Comparison of ENCODE assay signal across 13 mouse cellular contexts in the genomic region with DNA sequence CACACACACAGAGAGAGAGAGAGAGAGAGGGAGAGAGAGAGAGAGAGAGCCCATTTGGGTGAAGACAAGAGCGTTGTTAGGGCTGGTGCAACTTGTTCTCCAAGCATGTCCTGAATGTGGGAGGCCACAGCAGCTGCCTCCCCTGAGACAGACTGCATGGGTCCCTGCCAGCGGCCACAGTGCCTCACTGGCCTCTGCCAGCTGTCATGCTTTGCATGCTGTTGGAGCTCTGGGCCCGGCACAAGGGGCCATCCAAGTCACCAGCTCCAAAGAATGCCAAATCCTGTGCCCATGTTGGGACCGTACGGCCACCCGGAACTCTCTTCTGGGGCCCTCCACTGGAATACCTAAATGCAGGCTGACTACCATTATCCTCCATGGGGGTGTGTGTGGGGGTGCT. TPM values are rescaled to one million over a fixed set of nuclear protein-coding genes. Genes with fewer than 3 reads are reported as not detected.
DNase-seq lines count a peak whose midpoint lies in the region; ATAC-seq and TF ChIP-seq lines count a peak whose summit lies in the region.
"Had no signal": no experiment of that assay in that cellular context is flagged by ENCODE, and none has a peak within 500 bp of the region (broad histone marks: within the 10 kb centered on the region; RNA-seq: fewer than 3 reads in every experiment).

No protein-coding gene starts in this region.

- H3K27me3 ChIP-seq in intestine, postnatal 0 days (replicated peaks; ENCODE audit: control insufficient read depth, insufficient read depth, low read length): peaks cover 60% of the 10 kb centered on the region

- H3K27ac ChIP-seq in gastrocnemius, adult 2 months: no peak overlapping the region
- H3K27ac ChIP-seq in intestine, postnatal 0 days (ENCODE audit: low read depth, low read length): no peak overlapping the region
- H3K27ac ChIP-seq: liver, embryonic 15.5 days had no signal

- no peak for TF ChIP-seq CTCF in gastrocnemius, adult 2 months (IDR thresholded peaks at IDR 0.05)
- TF ChIP-seq CTCF in intestine, postnatal 0 days (IDR thresholded peaks at IDR 0.05; ENCODE audit: low read depth): no peak

- H3K4me3 ChIP-seq in gastrocnemius, adult 2 months: no peak overlapping the region
- H3K4me3 ChIP-seq in intestine, postnatal 0 days (ENCODE audit: low read depth, low read length): no peak overlapping the region
- H3K4me3 ChIP-seq: erythroblast, embryonic 14.5 days; liver, embryonic 15.5 days had no signal

- 0 out of 2 replicates have a peak, but pooled peaks cover 3% of the 10 kb centered on the region for H3K4me1 ChIP-seq in intestine, postnatal 0 days (replicated peaks; ENCODE audit: control insufficient read depth, insufficient read depth, low read length)

- no peak for ATAC-seq in intestine, postnatal 0 days
- ATAC-seq: CD4-positive, CD25-positive, alpha-beta regulatory T cell, adult 4 months had no signal

- no peak overlapping the region for H3K4me2 ChIP-seq in intestine, postnatal 0 days (replicated peaks; ENCODE audit: low read depth)
- H3K4me2 ChIP-seq: liver, embryonic 15.5 days had no signal

- no peaks in the 10 kb centered on the region for H3K36me3 ChIP-seq in intestine, postnatal 0 days (ENCODE audit: control insufficient read depth, insufficient read depth)
- H3K36me3 ChIP-seq: liver, embryonic 15.5 days had no signal

- intact Hi-C loops in gastrocnemius, adult 2 months (cut with DNase I): no loop called here
- intact Hi-C loops in left cerebral cortex, postnatal 10 days (cut with DNase I): no loop called here

- H3K9ac ChIP-seq in intestine, postnatal 0 days (ENCODE audit: low read depth, low read length): no peak overlapping the region
- H3K9ac ChIP-seq: liver, embryonic 15.5 days had no signal

- WGBS in intestine, postnatal 0 days: 76% methylated on average over 6 of the region's 6 CpGs

- peak; percentile 23 for DNase-seq in gastrocnemius, adult 2 months
- DNase-seq in gastrocnemius, adult 18-20 months (ENCODE audit: low spot score): no peak
- peak; percentile 81 for DNase-seq in adrenal gland, postnatal 14 days
- DNase-seq in frontal cortex, adult 2 months (ENCODE audit: extremely low spot score in 1 of 2, low spot score in 1 of 2): peak; percentile 54 to 58
- DNase-seq in left cerebral cortex, postnatal 10 days (ENCODE audit: extremely low spot score in 1 of 2, low spot score in 2 of 2): peak; percentile 76 to 79
- no peak for DNase-seq in thymus, postnatal 4 days
- no peak for DNase-seq in Muller cell, postnatal 12 days (ENCODE audit: inconsistent ontology term)
- DNase-seq: thymus, adult 2 months had no signal

- H3K9me3 ChIP-seq in intestine, postnatal 0 days (ENCODE audit: control insufficient read depth): no peaks in the 10 kb centered on the region
- H3K9me3 ChIP-seq: liver, embryonic 15.5 days had no signal

RNA-seq across cellular contexts. Expression of a gene that starts 3.6 kb away (rescaled TPM):
- total RNA-seq in gastrocnemius, adult 2 months (2021): not detected
- total RNA-seq in gastrocnemius, adult 18-20 months (2021): not detected
- 1.1 and 1.2 TPM in 2 replicates for total RNA-seq in adrenal gland, postnatal 14 days (2021)
- 163 and 191 TPM in 2 replicates for polyA plus RNA-seq in frontal cortex, adult 2 months (2012; rRNA removed)
- 100 to 1,000 TPM in 1 of 2 experiments, 10 to 100 TPM in 1; 96.3 to 105 TPM for total RNA-seq in left cerebral cortex, postnatal 10 days (2021)
- not detected in 2 replicates for polyA plus RNA-seq in intestine, postnatal 0 days (2015; fragmentation: Nextera tagmentation; extraction: Ambion mirVana)
- polyA plus RNA-seq: CD4-positive, CD25-positive, alpha-beta regulatory T cell, adult 4 months; erythroblast, embryonic 14.5 days; heart, embryonic 14.5 days had no signal

RNA-seq across cellular contexts. Expression of a gene that starts 40.7 kb away (rescaled TPM):
- total RNA-seq in gastrocnemius, adult 2 months (2021): not detected
- total RNA-seq in gastrocnemius, adult 18-20 months (2021): not detected
- 0.15 TPM in 1 of 2 replicates, not detected in the other for total RNA-seq in adrenal gland, postnatal 14 days (2021)
- polyA plus RNA-seq in frontal cortex, adult 2 months (2012; rRNA removed): 30.1 and 31.8 TPM in 2 replicates
- total RNA-seq in left cerebral cortex, postnatal 10 days (2021): 10 to 100 TPM; 24.9 to 29.4 TPM
- not detected in 2 replicates for polyA plus RNA-seq in intestine, postnatal 0 days (2015; fragmentation: Nextera tagmentation; extraction: Ambion mirVana)
- polyA plus RNA-seq: CD4-positive, CD25-positive, alpha-beta regulatory T cell, adult 4 months; erythroblast, embryonic 14.5 days; heart, embryonic 14.5 days; liver, embryonic 15.5 days had no signal

Comparison
In these comparisons a context has a peak if more than half of its experiments do, and no peak if none do; other contexts are left out.
1. DNase-seq: peak in gastrocnemius, adult 2 months (single experiment), adrenal gland, postnatal 14 days (single experiment), frontal cortex, adult 2 months (2 of 2) and left cerebral cortex, postnatal 10 days (2 of 2); none in gastrocnemius, adult 18-20 months (single experiment), thymus, postnatal 4 days (single experiment) and Muller cell, postnatal 12 days (single experiment).
2. RNA of a gene that starts 3.6 kb away (total RNA-seq): 96.3 to 105 TPM in left cerebral cortex, postnatal 10 days; 1.1 to 1.2 TPM in adrenal gland, postnatal 14 days, not detected in gastrocnemius, adult 2 months and not detected in gastrocnemius, adult 18-20 months; every median in the first group is over 10 times any median in the second.
3. RNA of a gene that starts 40.7 kb away (total RNA-seq): 24.9 to 29.4 TPM in left cerebral cortex, postnatal 10 days; not detected in gastrocnemius, adult 2 months, not detected in gastrocnemius, adult 18-20 months and 0.15 TPM in adrenal gland, postnatal 14 days; every median in the first group is over 10 times any median in the second.